Mouse (Mus musculus): ENCODE data around the gene Samd9l. TPM values are rescaled to one million over a fixed set of nuclear protein-coding genes. Genes with fewer than 3 reads are reported as not detected.
"Not testable (repeated sequence)": the region's sequence is repeated elsewhere in the genome, so short reads cannot be mapped to it uniquely, and the experiment has no call there.

Samd9l gene
- total RNA-seq, 2 experiments from 2014 or later, result 11.2 to 15.0 TPM

DNA sequence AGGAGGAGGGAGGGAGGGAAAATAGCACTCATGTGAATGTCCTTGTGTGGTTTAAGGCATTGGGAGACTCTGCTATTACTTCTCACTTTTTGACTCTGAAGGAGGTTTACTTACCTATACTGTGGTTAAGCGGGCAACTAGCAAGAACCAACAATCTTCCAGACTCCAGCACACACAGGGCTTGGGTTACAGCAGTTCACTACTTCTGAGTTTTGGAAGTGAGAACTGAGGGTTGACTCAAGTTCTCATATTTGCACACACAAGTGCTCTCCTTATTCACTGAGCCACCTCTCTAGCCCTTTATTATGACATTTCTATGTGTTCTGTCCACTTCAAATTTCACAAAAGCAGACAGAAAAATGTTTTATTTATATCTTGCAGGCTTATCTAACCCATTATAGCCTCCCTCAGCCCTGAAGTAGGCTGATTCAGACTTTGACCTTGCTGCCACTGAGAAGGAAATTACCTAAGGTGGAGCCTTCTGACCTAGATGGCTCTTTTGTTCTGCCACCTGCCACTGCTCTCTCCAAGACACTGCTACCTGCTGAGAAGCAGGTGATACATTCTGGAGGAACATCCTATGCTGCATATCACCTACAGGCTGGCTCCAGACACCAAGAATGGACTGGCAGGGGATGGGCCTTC is 55.6 kb downstream of the Samd9l start:
- not testable (repeated sequence) for DNase-seq

DNA sequence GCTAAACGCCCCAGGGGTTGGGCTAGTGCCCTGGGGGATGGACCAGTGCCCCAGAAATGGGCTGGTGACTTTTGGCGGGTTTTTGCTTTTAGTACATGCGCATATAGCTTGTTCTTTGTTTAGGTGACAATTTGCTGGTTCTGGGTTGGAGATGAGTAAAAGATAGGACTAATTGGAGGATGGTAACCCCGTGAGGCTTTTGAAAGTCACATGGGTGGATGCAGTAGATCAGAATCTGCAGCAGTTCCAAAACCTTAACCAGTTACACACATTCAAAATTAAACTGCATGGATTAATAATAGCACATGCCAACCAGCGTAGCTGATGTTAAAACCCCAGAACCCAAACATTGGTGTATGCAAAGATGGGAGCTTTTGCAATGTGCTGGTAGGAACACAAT is 57.9 kb downstream of the Samd9l start:
- DNase-seq, result no peak

DNA sequence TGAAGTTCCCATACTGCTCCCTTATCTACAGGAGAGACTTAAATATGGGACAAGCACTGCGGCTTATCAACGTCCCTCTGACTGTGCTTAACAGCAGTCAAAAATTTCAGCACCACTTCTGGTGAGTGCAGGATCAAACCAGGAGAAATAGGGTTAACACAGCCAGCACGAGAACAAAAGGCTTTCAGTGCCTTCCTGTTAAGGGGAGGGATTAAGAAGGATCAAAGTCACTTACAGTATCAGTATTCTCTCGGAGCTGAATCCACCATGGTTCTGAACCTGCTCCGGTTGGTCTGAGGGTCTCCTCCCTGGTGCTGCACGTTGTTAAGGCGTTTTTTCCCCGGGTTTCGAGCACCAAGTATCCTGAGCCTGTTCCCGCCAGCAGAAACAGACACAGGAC is 58.4 kb downstream of the Samd9l start:
- not testable (repeated sequence) for DNase-seq

DNA sequence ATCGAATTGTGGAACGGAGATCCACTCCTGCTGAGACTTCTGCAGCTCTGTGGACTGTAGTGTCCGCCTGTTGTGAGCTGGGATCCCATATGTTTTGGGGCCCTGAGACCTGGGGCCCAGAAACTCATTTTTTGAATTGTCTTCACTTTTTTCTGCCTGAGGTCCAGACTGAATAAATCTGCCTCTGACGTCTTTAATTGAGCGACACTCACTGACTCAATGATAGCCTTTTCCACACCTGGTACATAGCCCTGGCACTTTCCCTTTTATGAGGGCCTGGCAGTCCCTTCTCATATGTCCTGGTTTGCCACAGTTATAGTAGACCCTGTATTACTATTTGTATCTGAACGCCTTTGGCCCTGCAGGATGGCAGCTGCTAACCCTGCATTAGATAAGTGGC is 60.2 kb downstream of the Samd9l start:
- DNase-seq, result not testable (repeated sequence)

Other genes with a start within 250 kb of the Samd9l start
- under 1 TPM in 1 of 2 experiments, not detected in 1; 0.20 TPM for gene Hepacam2, start 98.7 kb upstream of the Samd9l start, total RNA-seq (2021)
- gene Vps50, start 98.8 kb upstream of the Samd9l start, total RNA-seq (2021), result 10 to 100 TPM; 19.6 to 26.2 TPM

Measured in adrenal gland, postnatal 36 days (tissue).